Mouse (Mus musculus): ENCODE data around the gene Lrrn4cl.
"Not testable (repeated sequence)": the region's sequence is repeated elsewhere in the genome, so short reads cannot be mapped to it uniquely, and the experiment has no call there.

The Lrrn4cl gene

GRCm38 (mm10) chr19:8871267-8872186 is 21.0 kb downstream of the Lrrn4cl start, which contains the start of gene Ubxn1:
TSS of gene Ubxn1 (plus strand) at chr19:8871496.
- in situ Hi-C loops (cut with MboI; ENCODE audit: low pct_unique_long_range_greater_than_20kb in 1 of 2, low sequenced_read_pairs in 2 of 2, unreplicated experiment in 1 of 2): loop anchor here in 1 of 2 experiments (25.0 kb wide), 1 partner anchor 966 kb away; the partner anchor contains the start of gene Scgb2a2

- in situ Hi-C loops (cut with MboI; ENCODE audit: low pct_unique_long_range_greater_than_20kb in 1 of 2, low sequenced_read_pairs in 2 of 2, unreplicated experiment in 1 of 2): loop anchor here in 1 of 2 experiments (25.0 kb wide), 1 partner anchor 965 kb away; the partner anchor contains the start of gene Scgb2a2
Measured at GRCm38 (mm10) chr19:8872266-8872840, 21.8 kb downstream of the Lrrn4cl start.

GRCm38 (mm10) chr19:8875031-8875430 is 24.5 kb downstream of the Lrrn4cl start:
- in situ Hi-C loops (cut with MboI; ENCODE audit: low pct_unique_long_range_greater_than_20kb in 1 of 2, low sequenced_read_pairs in 2 of 2, unreplicated experiment in 1 of 2): no loop called here

- in situ Hi-C loops (cut with MboI; ENCODE audit: low pct_unique_long_range_greater_than_20kb in 1 of 2, low sequenced_read_pairs in 2 of 2, unreplicated experiment in 1 of 2): no loop called here
Measured at GRCm38 (mm10) chr19:8880311-8881033, 29.9 kb downstream of the Lrrn4cl start, which contains the start of gene Uqcc3. TSS of gene Uqcc3 (minus strand) at chr19:8880923.

- in situ Hi-C loops (cut with MboI; ENCODE audit: low pct_unique_long_range_greater_than_20kb in 1 of 2, low sequenced_read_pairs in 2 of 2, unreplicated experiment in 1 of 2): no loop called here
Measured at GRCm38 (mm10) chr19:8881034-8881392, 30.4 kb downstream of the Lrrn4cl start.

- in situ Hi-C loops (cut with MboI; ENCODE audit: low pct_unique_long_range_greater_than_20kb in 1 of 2, low sequenced_read_pairs in 2 of 2, unreplicated experiment in 1 of 2): no loop called here
Measured at GRCm38 (mm10) chr19:8883616-8884015, 33.0 kb downstream of the Lrrn4cl start, which contains the start of the genes Lbhd1 and Gm49403. TSS of gene Lbhd1 (plus strand) at chr19:8883732. TSS of gene Gm49403 (plus strand) at chr19:8883930.

- in situ Hi-C loops (cut with MboI; ENCODE audit: low pct_unique_long_range_greater_than_20kb in 1 of 2, low sequenced_read_pairs in 2 of 2, unreplicated experiment in 1 of 2): no loop called here
Measured at GRCm38 (mm10) chr19:8886916-8887584, 36.5 kb downstream of the Lrrn4cl start.

- in situ Hi-C loops (cut with MboI; ENCODE audit: low pct_unique_long_range_greater_than_20kb in 1 of 2, low sequenced_read_pairs in 2 of 2, unreplicated experiment in 1 of 2): no loop called here
Measured at GRCm38 (mm10) chr19:8887585-8888463, 37.3 kb downstream of the Lrrn4cl start.

GRCm38 (mm10) chr19:8888511-8889385 is 38.2 kb downstream of the Lrrn4cl start, which contains the start of the genes 1810009A15Rik and Gm49416:
TSS of gene 1810009A15Rik (plus strand) at chr19:8888853.
TSS of gene Gm49416 (plus strand) at chr19:8888926.
- in situ Hi-C loops (cut with MboI; ENCODE audit: low pct_unique_long_range_greater_than_20kb in 1 of 2, low sequenced_read_pairs in 2 of 2, unreplicated experiment in 1 of 2): no loop called here

GRCm38 (mm10) chr19:8892829-8893766 is 42.5 kb downstream of the Lrrn4cl start, which contains the start of gene Ints5:
TSS of gene Ints5 (plus strand) at chr19:8893005.
- in situ Hi-C loops (cut with MboI; ENCODE audit: low pct_unique_long_range_greater_than_20kb in 1 of 2, low sequenced_read_pairs in 2 of 2, unreplicated experiment in 1 of 2): no loop called here

GRCm38 (mm10) chr19:8895397-8895960 is 44.9 kb downstream of the Lrrn4cl start:
- in situ Hi-C loops (cut with MboI; ENCODE audit: low pct_unique_long_range_greater_than_20kb in 1 of 2, low sequenced_read_pairs in 2 of 2, unreplicated experiment in 1 of 2): no loop called here

GRCm38 (mm10) chr19:8896231-8896630 is 45.7 kb downstream of the Lrrn4cl start:
- in situ Hi-C loops (cut with MboI; ENCODE audit: low pct_unique_long_range_greater_than_20kb in 1 of 2, low sequenced_read_pairs in 2 of 2, unreplicated experiment in 1 of 2): not testable (repeated sequence)

- in situ Hi-C loops (cut with MboI; ENCODE audit: low pct_unique_long_range_greater_than_20kb in 1 of 2, low sequenced_read_pairs in 2 of 2, unreplicated experiment in 1 of 2): not testable (repeated sequence)
Measured at GRCm38 (mm10) chr19:8897211-8897864, 46.8 kb downstream of the Lrrn4cl start.

GRCm38 (mm10) chr19:8897865-8898495 is 47.4 kb downstream of the Lrrn4cl start, which contains the start of gene Ganab:
TSS of gene Ganab (plus strand) at chr19:8898071.
- in situ Hi-C loops (cut with MboI; ENCODE audit: low pct_unique_long_range_greater_than_20kb in 1 of 2, low sequenced_read_pairs in 2 of 2, unreplicated experiment in 1 of 2): no loop called here

Data from mouse embryonic stem cell (cell line).